Mouse (Mus musculus): ENCODE measurements at regions not wholly inside any gene's neighbourhood (a gene's known extent, or its start where the extent isn't known, plus 50 kb on each side); places are given as distances from the start of the nearest gene placed in this dataset.

DNA sequence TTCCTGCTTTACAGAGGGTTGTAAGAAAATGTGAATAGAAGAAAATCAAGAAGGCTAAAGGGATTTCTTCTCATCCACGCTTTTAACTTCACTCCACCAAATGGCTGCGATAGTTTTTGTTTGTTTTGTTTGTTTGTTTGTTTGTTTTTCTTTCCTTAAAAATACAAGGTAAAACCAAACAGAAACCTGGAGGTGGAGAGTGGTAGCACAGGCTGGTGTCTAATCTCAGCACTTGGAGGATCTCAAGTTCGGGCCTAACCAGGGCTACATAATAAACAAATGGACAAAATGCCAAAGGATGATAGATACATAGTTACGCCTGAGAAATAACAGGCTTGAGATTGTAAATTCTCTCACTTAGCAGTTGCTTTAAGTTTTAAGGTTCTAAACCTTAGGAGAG, 50.8 kb upstream of the Mboat1 start:
- no peak for DNase-seq (ENCODE audit: low read depth, low spot score)

DNA sequence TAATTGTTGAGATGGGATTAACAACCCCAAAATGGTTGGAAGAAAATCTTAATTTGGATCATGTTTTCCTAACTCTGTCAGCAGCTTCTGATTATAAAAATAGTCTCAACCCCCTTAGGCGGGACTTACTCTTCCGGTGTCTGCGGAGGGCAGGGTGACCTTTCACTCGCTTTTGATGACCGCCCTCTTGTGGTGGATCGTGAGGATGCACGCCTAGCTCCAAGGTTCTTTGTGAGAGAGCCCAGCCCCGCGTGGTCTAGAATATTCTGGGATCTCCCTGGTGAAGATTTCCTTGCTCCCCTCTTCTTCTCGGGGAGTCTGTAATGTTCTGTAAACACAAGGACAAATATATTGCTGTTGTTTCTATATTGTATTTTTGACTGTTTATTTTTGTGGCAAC, 51.3 kb upstream of the Mboat1 start:
- DNase-seq (ENCODE audit: low read depth, low spot score): peak; percentile 87

DNA sequence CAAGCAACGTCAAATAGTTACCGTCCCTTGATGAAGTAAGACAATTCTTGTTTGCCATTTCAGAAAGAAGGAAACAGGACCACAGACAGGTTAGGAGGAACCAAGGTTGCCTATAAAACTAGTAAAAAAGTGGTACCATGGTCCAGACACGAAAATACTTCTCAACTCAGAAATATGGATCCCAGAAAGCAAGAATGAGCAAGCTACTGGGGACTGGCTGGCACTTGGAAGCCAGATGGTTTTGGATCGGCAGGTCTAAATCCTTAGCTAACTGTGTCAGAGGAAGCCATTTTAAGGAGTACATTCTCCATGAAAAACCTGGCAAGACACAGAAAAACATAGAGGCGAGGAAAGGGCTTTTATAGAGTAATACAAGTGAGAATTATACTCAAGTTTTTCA, 51.9 kb upstream of the Mboat1 start:
- no peak for DNase-seq (ENCODE audit: low read depth, low spot score)

DNA sequence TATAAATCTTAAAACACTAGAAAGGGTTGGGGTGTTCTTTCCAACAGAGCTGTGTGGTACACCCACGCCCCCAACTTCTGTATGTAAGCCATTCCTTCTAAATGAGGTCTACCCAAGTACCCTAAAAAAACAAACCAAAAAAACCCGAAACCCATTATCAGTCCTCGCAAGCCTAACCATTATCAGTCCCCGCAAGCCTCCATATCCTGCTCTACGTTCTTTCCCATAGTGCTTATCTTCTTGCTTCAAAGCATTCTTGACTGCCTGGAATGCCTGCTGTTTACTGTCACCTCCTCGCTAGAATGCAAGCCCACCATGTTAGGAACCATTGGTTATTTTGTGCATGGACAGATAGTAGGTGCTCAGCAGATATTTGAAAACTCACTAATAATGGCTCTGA, 52.3 kb upstream of the Mboat1 start:
- no peak for DNase-seq (ENCODE audit: low read depth, low spot score)

DNA sequence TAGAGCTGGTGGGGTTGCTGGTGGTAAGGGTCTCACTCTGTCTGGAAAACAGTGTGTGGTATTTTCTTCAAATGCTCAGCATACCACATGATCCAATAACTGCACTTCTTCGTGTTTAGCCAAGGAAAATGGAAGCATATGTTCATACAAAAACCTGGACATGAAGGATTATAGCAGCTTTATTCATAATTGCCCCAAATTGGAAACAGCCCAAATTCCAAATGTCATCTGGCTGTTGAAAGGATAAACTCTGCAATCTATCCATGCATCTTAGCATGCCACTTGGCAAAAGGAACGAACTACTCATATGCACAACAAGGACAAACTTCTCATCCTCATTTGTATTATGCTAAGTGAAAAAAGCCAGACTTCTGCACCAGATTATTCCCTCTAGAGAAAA, 53.5 kb upstream of the Mboat1 start:
- no peak for DNase-seq (ENCODE audit: low read depth, low spot score)

DNA sequence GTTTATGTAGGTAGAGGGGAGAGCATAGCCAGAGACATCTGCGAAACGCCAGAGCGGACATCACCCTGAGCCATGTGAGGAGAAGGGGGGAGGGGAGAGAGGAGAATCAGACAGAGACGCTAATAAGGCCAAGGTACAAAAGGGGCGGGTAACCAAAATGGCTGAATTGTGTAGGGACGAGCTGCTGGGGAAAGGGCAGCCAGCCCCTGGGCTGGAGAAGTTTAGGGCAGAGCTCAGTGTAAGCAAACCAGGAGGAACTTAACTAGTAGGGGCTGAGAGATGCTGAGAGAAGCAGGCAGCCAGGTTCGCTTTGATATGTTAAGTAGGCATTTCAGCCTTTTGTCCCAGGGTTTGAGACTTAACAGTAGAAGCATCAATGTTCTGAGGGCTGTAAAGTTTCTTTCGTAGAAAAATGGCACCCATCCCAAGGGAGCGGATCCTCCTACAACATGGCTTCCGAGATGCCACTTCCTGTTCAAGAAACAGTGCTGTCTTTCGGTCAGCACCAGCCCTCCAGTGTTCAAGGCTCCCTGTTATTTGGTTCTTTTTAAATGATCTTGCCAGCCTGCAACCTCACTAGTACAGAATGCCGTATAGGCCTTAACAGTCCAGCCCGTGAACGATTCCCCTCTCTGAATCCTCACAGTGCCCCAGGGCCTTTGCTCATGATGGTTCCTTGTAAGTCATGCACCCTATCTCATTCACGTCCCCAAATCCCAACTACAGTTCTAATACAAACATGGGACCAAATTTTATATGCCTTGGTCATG, 55.4 kb upstream of the Mboat1 start:
- no peak for DNase-seq (ENCODE audit: low read depth, low spot score)

DNA sequence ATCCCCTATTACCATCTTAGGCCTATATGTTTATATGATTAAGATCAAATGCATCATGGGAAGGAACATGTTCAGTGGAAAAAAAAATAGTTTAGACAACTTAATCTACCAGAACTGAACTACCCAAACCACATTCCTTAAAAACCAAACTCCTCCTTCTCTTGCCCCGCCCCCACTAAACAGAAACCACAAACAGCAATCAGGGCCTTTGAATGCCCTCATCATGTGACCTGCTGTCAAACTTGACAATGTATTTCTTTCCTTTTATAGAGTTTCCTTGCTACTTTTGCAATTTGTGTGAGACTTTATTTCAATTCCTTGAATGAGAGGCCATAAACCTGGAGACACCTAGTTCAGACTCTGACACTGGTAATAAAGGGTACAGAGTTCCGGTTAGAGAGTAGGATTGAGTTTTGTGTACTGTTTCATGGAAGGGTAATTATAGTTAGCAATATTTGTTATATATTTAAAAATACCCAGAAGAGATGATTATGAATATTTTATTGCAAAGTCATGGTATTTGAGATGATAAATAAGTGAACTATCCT, 61.7 kb upstream of the Mboat1 start:
- no peak for DNase-seq (ENCODE audit: low read depth, low spot score)

DNA sequence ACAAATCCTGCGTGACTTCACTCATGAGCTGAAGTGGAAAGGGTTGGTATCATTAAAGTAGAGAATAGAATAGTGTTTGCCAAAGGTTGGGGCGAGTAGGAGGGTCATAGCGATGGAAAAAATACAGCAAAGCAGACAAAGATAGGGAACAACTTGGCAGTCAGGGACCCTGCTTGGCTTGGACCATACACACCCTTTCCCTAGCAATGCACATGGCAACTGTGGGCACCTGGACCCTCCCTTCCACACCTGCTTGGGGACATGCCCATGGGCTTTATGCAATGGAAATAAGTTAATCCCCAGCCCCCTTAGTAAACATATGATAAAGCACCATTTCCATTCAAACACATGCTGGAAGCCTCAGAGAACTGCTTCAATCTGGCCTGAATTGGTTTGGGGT, 62.2 kb upstream of the Mboat1 start:
- DNase-seq (ENCODE audit: low read depth, low spot score): no peak

DNA sequence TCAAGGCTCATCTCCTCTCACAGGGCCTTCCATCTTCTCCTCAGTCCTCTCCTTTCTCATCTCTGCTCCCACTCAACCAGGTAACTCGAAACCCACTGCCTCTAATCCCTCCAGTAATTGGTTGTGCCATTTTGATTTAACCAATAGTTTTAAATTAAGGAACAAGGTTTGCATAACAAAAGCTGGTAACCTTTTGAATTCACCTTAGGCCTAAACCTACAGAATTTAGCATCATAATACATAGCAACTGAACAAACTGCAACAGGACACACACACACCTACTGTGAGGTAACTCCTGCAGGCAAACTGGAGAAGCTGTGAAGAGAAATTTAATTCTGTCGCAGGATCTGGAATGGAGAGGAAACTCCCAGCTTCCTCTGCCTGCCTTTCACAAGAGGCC, 66.9 kb upstream of the Mboat1 start:
- DNase-seq (ENCODE audit: low read depth, low spot score): no peak

DNA sequence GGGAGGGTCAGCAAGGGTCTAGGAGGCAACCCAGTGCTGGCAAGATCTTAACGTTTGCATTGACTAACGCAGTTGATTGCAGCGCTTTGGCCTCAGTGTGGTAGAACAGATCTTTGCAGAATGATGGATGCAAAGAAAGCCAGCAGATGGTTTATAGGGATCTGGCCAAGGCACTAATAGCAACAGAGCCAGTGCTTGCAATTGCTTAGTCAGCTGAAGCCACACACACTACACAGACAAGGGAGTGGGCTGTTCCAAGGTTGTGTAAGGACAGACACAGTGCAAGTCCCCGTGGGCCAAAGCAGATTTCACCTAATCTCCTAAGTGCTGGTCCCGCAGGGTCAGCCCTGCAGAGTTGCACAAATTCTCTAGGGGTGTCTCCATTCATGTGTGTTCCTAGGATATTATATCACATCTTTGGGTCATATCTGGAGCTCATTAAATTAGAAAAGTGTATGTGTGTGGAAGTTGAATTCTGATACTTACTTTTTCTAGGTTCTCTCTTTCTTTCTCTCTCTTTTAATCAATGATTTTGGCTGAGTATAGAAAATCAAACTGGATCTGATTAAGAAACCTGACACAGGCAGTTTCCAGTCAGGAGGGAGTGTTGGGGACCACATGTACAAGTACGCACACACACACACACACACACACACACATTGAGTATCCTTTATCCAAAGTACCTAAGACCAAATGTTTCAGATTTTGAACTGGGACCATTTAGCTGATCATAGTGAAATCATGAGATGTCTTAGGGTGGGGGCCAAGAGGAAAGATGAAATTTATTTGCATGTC, 68.5 kb upstream of the Mboat1 start:
- DNase-seq (ENCODE audit: low read depth, low spot score): no peak

DNA sequence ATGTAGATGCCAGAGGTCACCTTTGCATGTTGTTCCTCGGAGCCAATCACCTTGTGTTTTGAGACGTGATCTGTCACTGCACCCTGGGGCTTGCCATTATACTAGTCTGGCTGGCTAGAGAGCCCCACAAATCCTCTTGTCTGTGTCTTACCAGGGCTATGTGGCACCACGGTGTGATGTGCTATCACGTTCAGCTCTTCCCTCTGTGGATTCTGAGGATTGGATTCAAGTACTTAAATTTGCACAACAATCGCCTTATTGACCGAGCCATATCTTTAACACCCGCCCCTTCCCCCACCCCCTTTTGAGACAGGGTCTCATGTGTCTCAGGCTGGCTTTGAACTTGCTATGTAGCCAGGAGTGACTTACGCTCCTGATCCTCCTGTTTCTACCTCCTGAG, 70.8 kb upstream of the Mboat1 start:
- no peak for DNase-seq (ENCODE audit: low read depth, low spot score)

DNA sequence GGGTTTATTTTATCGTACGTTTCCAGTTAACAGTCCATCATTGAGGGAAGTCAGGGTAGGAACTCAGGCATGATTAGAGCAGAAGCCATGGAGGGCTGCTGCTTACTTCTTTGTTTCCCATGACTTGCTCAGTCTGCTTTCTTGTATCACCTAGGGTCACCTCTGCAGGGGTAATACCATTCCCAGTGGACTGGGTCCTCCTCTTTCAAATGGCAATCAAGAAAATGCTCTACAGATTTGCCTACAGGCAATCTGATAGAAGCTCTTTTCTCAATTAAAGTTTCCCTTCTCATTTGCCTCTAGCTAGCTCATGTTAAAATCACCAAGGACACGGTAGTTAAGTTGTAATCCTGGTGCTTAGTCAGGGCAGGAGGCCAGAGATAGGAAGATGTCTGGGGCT, 72.5 kb upstream of the Mboat1 start:
- DNase-seq (ENCODE audit: low read depth, low spot score): no peak

DNA sequence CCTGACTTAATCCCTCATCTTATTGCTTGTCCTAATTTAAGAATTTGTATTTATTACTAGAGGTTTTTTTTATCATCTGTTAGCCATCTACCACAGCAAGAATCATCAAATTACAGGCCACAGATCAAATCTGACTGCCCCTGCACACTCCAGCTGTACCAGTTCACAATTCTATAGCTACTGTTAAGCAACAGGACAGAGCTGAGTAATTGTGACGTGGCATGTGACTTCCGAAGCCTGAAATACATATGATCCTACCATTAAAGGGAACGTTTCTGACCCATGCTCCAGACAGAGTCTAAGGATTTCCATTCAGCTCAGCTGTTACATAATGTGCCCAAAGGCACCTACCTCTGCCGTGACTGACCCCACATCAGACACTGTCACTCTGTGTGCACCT, 74.0 kb upstream of the Mboat1 start:
- no peak for DNase-seq (ENCODE audit: low read depth, low spot score)

DNA sequence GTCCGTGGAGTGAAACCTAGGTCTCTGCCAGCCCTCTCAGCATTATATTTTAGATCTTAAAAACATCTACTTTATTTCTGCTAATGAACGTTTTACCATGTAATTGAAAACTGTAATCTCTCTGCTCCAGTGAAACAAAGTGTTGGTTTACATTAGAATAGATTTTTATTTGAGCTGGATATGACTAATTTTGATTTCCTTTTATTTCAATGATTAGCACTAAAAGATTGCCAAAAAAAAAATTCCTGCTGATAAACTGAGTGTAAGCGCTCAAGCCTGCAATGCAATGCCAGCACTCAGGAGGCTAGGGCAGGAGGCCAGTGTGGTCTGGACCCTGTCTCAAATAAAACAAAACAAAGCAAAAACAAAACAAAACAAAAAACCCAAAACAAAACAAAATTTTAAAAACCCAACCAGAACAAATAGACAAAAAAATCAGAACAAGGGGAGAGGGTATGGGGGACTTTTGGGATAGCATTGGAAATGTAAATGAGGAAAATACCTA, 69.3 kb upstream of the E2f3 start:
- DNase-seq (ENCODE audit: low read depth, low spot score): no peak

DNA sequence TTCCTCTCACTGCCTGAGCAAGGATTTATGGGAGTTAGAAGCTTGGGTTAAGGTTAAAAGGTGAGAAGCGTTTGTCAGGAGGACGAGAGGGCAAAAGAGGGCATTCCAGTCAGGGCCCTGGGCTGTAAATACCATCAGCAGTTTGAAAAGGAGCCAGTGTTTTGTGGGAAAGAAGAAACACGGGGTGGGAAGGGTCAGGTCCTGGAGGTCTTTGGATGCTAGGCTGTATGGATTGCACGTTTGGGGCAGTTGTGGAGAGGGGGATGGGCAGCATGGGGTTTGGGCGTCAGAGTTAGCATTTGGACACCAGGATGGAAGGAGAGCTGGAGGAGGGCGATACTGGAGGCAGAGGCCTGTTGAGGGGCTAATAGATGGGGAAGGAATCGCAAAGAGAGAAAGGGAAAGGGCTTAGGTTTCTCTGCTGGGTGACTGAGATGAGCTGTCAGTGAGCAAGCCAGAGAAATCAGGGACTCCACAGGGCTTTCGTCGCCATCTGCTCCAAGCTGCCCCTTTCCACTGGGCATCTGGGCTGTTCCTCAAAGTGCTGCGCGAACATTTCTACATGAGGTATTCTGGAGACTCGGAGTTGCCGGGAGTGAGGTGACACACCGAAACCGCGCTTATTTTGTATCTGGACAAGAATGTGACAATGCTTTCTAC, 66.2 kb upstream of the E2f3 start:
- DNase-seq (ENCODE audit: low read depth, low spot score): no peak

DNA sequence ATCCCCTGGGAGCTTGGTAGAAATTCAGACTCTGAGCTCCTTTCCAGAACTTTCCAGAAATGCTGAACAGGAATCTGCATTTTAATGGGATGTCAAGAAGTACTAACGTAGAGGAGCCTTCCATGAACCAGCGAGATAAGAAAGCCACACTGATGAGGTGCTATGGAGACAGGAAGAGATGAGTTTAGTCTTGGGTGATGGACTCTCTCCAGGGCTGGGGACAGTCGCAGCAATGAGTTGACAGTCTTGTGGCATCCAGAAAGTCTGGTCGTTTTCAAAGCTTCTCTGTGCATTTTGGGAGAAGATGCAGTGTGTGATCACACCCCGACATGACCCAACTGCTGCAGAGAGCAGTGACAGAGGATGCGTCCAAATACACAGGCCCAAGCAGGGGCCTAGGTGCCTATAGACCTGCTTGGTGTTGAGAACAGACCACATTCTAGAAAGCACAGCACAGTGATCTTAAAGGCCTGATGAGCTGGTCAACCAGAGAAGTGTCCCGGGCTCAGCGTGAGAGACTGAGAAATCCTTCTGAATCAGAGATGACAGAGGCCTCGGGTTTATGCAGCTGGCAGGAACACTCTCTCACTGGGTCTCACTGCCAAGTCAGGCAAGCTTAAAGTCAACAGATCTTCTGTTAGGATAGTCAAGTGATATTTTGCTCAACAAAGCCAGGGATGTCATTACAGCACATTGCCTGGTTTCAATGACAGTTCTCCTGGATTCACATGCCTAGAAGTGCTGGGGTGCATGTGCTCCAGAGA, 65.1 kb upstream of the E2f3 start:
- DNase-seq (ENCODE audit: low read depth, low spot score): no peak

DNA sequence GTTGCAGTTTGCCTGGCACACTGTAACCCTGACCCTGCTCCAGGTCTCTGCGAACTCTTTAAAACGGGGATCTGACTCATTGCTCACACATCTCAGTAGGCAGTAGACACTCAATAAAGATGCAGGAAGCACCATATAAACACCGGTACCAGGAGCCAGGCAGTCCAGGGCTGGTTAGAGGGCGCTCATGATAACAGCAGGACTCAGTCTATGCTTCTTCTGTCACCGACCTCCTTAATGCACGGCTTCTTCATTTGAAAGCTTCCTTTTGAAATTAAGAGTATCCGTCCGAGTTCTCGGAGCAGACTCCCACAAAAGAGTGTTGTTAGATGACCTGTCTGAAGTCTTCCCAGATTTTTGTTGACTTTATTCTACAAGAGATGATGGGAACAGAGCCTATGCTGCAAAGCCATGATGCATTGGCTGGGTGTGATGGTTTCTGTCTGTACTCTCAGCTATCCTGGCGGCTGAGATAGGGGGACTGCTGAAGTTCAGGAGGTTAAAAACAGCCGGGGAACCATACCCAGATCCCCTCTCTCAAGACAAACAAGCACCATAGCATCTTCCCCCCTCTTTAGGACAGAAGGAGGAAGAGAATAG, 62.5 kb upstream of the E2f3 start:
- DNase-seq (ENCODE audit: low read depth, low spot score): no peak

DNA sequence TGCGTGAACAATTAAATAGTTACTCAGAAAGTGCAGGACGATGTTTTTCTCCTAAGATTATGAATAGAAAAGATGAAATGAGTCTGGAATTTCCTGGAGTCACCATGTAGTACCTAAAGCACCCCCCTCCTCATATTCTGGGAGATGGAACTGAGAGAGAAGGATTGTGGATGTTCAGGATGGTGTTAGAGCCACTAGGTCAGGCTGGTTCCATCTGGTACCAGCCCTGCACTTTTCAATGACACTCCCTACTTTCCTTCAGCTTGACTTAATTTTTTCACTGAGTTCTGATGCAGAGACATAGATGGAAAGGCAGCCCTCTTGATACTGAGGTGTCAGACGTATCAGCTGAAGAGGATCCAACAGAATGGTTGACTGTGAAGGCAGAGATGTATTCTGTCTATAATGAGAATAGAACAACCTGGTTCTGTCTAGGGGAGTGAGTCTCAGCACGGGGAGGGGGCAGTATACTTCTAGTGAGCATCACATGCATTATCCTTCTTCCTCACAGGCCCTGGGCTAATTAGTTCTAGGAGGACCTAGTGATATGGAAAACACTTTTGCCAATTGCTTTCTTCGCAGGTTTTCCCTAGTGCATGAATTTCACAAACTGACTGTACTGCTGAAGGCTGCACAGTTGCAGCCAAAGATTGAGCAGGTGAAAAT, 60.8 kb upstream of the E2f3 start:
- DNase-seq (ENCODE audit: low read depth, low spot score): no peak

DNA sequence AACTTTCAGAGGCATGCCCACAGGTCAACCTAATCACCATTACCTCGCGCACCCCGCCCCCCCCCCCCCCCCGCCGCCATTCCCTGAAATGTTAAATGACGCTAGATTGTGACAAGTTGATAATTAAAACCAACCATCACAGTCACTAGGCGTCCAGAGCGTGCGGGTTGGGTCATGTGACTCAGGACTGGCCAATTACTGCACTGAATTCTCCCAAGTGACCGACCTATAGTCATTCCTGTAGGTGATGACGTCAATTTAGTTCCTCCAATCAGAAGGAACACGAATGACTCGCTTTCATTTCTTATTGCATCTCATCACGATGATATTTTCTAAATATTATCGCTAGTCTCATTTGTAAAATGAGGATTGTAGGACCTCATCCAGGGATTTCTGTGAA, 60.2 kb upstream of the E2f3 start:
- no peak for DNase-seq (ENCODE audit: low read depth, low spot score)

DNA sequence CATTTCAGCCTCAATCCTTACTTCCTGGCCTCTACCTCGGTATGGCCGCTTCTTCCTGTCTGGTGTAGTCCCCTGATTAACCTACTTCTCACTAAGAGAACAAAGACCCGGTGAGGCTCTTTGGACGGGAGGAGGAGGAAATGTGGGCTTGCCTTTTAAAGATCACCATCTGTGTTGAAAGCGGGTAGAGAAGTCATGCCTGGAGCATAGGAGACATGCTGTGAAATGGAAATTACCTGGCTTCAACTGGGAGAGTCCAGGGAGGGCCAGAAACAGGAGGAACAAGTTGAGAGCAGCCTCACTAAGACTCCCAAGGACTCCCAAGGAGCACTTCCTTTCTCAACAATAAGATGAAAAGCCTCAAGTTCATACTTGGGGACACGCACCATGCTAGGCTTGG, 59.4 kb upstream of the E2f3 start:
- no peak for DNase-seq (ENCODE audit: low read depth, low spot score)

DNA sequence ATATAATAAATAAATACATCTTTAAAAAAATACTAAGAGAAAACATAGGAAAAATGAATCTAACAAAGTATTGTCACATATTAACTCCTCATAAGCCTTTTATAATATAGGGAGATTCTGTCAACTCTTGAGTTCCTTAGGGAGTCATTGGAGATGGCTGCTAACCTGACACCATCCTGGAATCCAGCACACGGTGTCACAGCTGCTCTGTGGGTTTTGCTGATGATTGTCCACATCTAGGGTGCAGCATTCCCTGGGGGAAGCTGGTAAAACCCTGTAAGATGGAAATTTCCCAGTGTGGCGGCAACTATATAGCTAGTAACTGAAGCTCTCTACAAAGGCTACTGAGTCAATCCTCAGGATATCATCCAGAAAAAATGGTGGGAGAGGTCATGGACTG, 58.9 kb upstream of the E2f3 start:
- no peak for DNase-seq (ENCODE audit: low read depth, low spot score)

Data from skeletal muscle tissue, adult 2 months (tissue).